In the genomic region with DNA sequence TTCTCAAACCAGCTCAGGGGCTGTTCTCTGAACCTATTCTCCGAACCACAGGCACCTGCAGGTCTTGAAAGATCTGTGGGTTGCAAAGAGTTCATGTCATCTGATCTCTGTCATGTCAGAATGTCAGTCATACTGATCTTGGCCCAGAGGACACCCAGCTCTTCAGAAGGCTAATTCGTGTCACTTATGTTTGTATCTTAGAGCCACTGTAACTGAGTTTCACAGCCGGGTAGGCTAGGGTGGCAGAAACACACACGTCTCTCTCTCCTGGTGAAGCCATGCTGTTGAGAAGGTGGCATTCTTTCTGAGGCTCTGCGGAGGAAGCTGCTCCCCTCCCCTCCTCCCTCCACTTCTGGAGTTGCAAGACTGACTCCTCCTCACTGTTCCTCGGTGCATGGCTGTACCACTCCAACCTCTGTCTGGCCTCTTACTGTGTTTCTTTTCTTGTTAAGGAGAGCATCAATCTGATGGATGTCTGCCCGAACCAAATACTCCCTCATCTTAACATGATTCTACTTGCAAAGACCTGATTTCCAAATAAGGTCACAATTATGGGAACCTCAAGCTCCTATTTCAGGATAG, we compare ENCODE assay signal across 15 mouse cellular contexts.
"Had no signal": no experiment of that assay in that cellular context is flagged by ENCODE, and none has a peak within 500 bp of the region (broad histone marks: within the 10 kb centered on the region; RNA-seq: fewer than 3 reads in every experiment).

No protein-coding gene starts in this region.

- H3K4me3 ChIP-seq: intestine, embryonic 15.5 days; left cerebral cortex, adult 2 months; limb, embryonic 10.5 days; liver, embryonic 15.5 days; megakaryocyte, embryonic 14.5 days; midbrain, embryonic 12.5 days had no signal

- H3K4me1 ChIP-seq: intestine, embryonic 15.5 days; liver, embryonic 15.5 days had no signal

- H3K4me2 ChIP-seq: intestine, embryonic 15.5 days; liver, embryonic 11.5 days; liver, embryonic 15.5 days; midbrain, embryonic 12.5 days had no signal

- H3K27ac ChIP-seq: hindbrain, postnatal 0 days; intestine, embryonic 15.5 days; left cerebral cortex, adult 2 months; limb, embryonic 10.5 days; liver, embryonic 15.5 days; midbrain, embryonic 12.5 days had no signal

- H3K36me3 ChIP-seq: intestine, embryonic 15.5 days; limb, embryonic 10.5 days; liver, embryonic 15.5 days; midbrain, embryonic 12.5 days had no signal

- DNase-seq: kidney, adult 8-10 months; lung, adult 2 months; lung, postnatal 4 days; right cerebral cortex, postnatal 25 days; spleen, adult 18-20 months; thymus, postnatal 36 days had no signal

- H3K9me3 ChIP-seq: intestine, embryonic 15.5 days; limb, embryonic 10.5 days; liver, embryonic 15.5 days; megakaryocyte, embryonic 14.5 days; midbrain, embryonic 12.5 days had no signal

- ATAC-seq: hindbrain, postnatal 0 days; intestine, embryonic 15.5 days; lung, postnatal 0 days had no signal

- H3K9ac ChIP-seq: intestine, embryonic 15.5 days; liver, embryonic 15.5 days; midbrain, embryonic 12.5 days had no signal

- H3K27me3 ChIP-seq: intestine, embryonic 15.5 days; liver, embryonic 15.5 days had no signal
